Mouse (Mus musculus) MEL (cell line): Measurements from ENCODE around the gene Atp6v1d.

ENCODE experiments used
- CHD2 ChIP-seq: IDR thresholded peaks from 2 replicates; pipeline ENCODE4 v1.6.1; 2011; ENCODE audit warnings: low read length, improper control_type of control experiment
- CTCF ChIP-seq, 3 experiments: IDR thresholded peaks in 2 of 3; conservative IDR thresholded peaks in 1 of 3; 2 replicates each; pipeline ENCODE4 v1.5.1; 2011 to 2012; ENCODE audit warnings: low read length in 3 of 3, low read depth in 2 of 3, mild to moderate bottlenecking in 2 of 3, improper control_type of control experiment in 1 of 3, inconsistent platforms in 1 of 3, mixed read lengths in 1 of 3, moderate library complexity in 1 of 3; ENCODE audit not compliant: control insufficient read depth in 1 of 3, insufficient read depth in 1 of 3, poor library complexity in 1 of 3, severe bottlenecking in 1 of 3
- USF1 ChIP-seq: IDR thresholded peaks from 2 replicates; pipeline ENCODE4 v1.6.1; 2014; ENCODE audit warnings: low read depth, mild to moderate bottlenecking, inconsistent platforms, low read length, improper control_type of control experiment, moderate library complexity
- ZKSCAN1 ChIP-seq: IDR thresholded peaks from 2 replicates; pipeline ENCODE4 v1.6.1; 2012; ENCODE audit warnings: low read depth, mild to moderate bottlenecking, inconsistent platforms, low read length, improper control_type of control experiment, moderate library complexity

- TF ChIP-seq USF1 (no peak), CTCF (IDR thresholded peaks at IDR 0.05 in 2 of 3, conservative IDR thresholded peaks at IDR 0.05 in 1 of 3; ENCODE audit: control insufficient read depth in 1 of 3, insufficient read depth in 1 of 3, low read depth in 2 of 3, low read length in 3 of 3, poor library complexity in 1 of 3, severe bottlenecking in 1 of 3) (no peak), CHD2 (no peak), ZKSCAN1 (no peak)
These were observed 67.2 kb downstream of the Atp6v1d start for GRCm38 (mm10) chr12:78794236-78794635.
